ENCODE assay signal across 19 mouse cellular contexts in genomic region chr15:86153481-86153960, GRCm38 (mm10).
"Had no signal": no experiment of that assay in that cellular context is flagged by ENCODE, and none has a peak within 500 bp of the region (broad histone marks: within the 10 kb centered on the region; RNA-seq: fewer than 3 reads in every experiment).

No protein-coding gene starts in this region.

- H3K27me3 ChIP-seq: limb, embryonic 13.5 days; liver, embryonic 13.5 days; midbrain, embryonic 12.5 days; midbrain, embryonic 15.5 days; neural tube, embryonic 12.5 days; neural tube, embryonic 15.5 days had no signal

- H3K4me3 ChIP-seq: limb, embryonic 10.5 days; limb, embryonic 13.5 days; liver, embryonic 13.5 days; midbrain, embryonic 12.5 days; midbrain, embryonic 15.5 days; neural tube, embryonic 12.5 days; neural tube, embryonic 15.5 days had no signal

- DNase-seq: kidney, adult 2 months; kidney, postnatal 36 days; liver; liver, embryonic 13.5 days; lung, embryonic 14.5 days; right cerebral cortex, adult 18-20 months; right cerebral cortex, postnatal 14 days; right cerebral cortex, postnatal 4 days; thymus, adult 18-20 months; thymus, postnatal 36 days had no signal

- H3K9me3 ChIP-seq: limb, embryonic 10.5 days; limb, embryonic 13.5 days; liver, embryonic 13.5 days; midbrain, embryonic 12.5 days; midbrain, embryonic 15.5 days; neural tube, embryonic 12.5 days; neural tube, embryonic 15.5 days had no signal

- H3K4me1 ChIP-seq: limb, embryonic 10.5 days; limb, embryonic 13.5 days; liver, embryonic 13.5 days; midbrain, embryonic 12.5 days; midbrain, embryonic 15.5 days; neural tube, embryonic 12.5 days; neural tube, embryonic 15.5 days had no signal

- H3K27ac ChIP-seq: kidney, postnatal 0 days; limb, embryonic 10.5 days; limb, embryonic 13.5 days; liver, embryonic 13.5 days; macrophage; midbrain, embryonic 12.5 days; midbrain, embryonic 15.5 days; neural tube, embryonic 12.5 days; neural tube, embryonic 15.5 days; stomach, postnatal 0 days had no signal
